Mouse (Mus musculus) hindlimb bud, embryonic 11.5 days (tissue): ENCODE data around the gene Gm4131.

Experiments used
- DNase-seq: peaks from one replicate; pipeline ENCODE4 v3.0.0-alpha.2; 2012; ENCODE audit warnings: low read depth, low spot score; ENCODE audit errors: extremely low spot score

Gene Gm4131

DNA sequence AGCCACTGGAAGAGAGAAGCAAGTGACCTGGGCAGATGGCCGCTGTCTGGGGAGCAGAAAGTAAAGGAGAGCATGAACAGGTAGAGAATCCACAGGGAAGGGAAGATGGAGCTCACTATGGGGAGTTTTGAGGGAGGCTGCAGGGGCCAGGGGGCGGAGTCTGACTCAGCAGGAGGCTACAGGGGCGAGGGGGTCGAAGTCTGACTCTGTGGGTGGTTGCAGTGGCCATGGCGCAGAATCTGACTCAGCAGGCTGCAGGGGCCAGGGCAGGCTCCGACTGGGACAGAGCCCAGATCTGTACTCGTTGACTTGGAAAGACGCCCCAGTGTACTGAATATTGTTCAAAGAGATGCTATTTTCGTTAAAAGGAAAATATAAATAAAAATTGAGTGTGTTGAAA is 101.8 kb downstream of the Gm4131 start:
- DNase-seq: no peak

DNA sequence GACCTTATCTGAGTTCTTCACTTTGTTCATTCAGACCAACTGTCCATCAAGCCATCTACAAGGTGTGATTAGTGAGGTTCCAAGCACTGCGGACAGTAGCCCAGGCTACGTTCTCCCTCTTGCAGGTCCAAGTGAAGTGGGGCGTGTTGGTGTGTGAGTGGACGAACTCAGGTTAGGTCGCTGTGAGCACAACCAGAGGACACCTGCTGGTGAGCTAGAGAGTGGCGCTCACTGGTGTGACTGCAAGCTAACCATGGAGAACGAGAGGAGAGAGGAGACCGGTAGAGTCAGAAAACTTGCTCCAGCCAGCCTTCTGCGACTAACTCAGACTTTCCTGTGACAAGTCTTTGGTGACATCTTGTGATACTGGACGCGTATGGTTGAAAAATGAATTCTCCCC is 107.2 kb downstream of the Gm4131 start:
- DNase-seq: no peak

DNA sequence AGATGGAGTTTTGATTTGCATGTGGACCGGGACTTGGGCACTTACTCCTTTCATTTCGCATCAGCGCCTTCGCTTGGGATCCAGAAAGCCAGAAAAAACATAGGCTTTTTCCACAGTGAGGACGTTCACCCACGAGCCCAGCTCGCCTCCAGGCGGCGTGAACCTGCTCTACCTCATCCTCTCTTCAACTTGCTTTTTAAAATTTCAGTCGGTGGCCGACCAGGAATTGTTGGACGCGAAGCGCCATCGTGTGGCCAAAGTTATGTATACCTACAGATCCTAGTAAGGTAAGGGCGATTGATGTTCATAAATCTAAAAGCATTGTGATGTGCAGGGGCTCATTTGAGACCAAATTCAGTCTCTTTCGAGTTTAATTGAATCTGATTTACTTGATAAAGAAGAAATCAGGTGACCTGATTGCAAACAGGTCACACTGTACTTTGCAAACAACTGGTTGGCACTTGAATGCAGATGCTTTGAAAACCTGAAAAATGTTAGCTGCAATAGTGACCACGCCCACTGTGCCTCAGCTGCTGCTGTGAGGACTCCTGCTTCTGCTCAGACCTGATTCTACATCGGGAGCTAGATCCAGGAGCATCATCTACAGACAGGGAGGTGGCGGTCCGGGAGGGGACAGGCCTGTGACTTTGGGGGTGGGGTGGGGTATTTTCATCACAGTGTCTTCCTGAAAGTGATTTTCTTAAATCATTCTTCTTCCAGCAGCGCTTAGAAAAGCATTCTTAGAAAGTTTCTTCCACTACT is 109.1 kb downstream of the Gm4131 start:
- DNase-seq: peak; percentile 71

DNA sequence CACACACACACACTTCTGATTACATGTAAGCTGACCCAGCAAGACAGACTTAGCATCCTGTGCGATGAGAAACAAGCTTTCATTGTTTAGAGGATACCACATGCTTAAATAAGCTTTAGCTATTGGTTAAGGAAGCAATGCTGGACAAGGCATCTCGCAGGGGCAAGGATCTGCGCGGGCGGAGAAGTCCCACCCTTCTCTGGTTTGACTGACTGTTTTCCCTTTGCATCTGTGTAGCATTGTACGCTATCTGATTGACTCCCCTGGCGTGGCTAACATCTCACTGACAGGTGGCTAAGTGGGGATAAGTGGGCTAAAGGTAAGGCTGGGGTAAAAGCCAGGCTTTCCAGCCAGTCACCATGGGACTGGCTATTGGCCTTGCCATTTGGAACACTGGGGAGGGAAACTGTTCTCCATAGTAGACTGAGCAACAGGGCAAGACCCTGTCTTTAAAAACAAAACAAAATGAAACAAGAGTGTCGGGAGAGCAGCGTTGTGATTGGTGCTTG is 110.4 kb downstream of the Gm4131 start, which contains the start of gene Gucy1b2:
Gene Gucy1b2 (minus strand): TSS at position 51 of the 509 bp plus-strand sequence.
- DNase-seq: no peak

DNA sequence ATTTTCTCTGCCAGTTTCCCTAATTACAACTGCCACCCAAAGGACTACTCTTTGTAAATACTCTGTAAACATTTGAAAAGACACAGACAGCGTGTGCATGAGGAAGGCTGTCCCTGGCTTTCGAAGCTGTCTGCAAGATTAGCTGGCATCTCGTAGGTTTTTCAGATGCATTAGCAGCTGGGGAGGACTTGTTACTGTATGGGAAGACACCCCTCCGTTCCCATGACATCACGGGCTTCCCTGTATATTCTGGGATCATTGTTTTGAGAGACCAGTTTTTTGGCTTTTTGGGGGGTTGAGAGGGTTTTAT is 111.2 kb downstream of the Gm4131 start:
- DNase-seq: no peak

DNA sequence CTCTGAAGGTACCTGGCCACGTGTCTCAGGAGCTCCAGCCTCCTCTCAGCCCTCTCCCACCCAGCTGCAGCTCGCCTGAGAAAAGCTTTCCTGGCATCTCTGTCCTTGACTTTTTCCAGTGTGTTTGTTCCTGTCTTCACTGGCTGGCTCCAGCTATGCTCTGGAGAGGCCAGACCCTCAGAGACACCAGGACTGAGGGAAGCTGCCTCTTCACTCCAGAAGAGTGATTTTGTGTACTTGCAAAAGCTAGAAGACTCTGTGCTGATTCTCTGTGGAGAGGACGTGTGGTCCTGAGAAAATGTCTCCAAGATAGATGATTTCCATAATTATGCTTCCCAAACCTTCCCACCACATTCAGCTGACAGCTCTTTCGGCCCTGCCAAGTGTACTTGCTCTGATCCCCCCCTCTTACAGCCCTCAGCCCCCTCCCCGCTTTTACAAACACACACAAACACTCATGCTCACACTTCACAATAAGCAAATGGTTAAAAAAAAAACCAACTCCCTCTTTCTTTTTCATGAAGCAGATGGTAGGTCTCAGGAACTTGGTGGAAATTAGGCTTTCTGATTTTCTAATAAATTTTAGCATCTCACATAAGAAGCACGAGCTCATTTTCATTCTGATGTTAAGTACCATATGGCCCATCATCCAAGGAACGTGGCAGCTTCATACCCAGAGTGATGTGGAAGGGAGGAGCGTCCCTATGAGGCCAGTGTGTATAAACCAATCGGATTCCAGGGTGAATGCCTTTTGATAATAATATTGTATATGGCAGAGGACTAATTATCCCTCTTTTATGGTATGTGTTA is 111.8 kb downstream of the Gm4131 start:
- no peak for DNase-seq

DNA sequence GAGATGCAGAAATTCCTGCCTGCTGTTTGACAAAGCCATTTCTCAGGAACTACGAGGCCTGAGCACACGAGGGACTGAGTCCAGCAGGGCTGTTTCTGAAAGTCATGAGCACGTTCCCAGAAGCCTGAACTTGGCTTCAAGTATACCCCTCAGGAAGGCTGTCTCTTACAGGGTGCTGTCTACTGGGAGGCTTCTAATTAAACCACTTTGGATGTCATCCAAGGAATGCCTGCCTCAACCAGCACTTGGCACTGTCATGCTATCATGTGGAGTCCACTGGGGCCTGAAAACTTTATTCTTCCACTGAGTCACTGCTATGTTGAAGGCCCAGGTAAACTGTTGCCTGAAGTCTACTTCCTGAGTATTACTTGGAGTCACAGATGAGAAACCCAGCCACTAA is 112.6 kb downstream of the Gm4131 start:
- no peak for DNase-seq

DNA sequence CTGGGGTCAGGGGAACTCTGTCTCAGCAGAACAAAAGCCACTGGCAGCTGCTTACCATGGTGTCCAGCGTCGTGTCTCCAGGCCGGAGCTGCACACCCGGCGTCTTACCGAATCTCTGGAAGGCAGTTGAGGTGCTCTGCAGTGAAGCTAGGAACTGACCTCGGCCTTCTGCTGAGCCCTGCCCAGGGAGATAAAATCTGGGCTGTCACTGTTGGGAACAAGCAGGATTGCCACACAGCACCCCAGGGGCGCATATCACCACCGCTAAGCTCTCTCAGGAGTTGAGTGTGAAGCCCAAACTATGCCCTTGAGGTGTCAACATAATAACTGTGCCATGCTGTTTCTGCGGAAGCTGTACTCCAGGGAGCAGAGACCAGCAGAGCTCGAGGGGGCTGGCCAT is 113.4 kb downstream of the Gm4131 start:
- no peak for DNase-seq

DNA sequence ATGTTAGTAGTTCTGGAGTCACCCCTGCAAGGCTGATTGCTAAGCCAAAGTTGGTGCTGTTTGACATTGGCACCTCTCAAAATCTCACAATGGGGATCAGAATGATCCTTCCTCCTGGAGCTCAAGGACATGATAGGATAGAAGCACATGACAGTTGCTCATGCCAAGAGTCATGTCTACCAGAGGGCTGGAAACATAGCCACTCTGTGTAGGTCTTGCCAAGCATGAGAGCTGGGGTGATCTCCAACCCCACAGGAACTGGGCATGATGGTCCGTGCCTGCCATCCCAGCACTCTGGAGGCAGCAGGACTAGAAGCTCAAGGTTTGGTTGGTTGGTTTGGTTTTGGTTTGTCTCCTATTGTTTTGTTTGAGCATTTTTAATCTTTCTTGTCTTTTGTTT is 116.0 kb downstream of the Gm4131 start:
- no peak for DNase-seq

DNA sequence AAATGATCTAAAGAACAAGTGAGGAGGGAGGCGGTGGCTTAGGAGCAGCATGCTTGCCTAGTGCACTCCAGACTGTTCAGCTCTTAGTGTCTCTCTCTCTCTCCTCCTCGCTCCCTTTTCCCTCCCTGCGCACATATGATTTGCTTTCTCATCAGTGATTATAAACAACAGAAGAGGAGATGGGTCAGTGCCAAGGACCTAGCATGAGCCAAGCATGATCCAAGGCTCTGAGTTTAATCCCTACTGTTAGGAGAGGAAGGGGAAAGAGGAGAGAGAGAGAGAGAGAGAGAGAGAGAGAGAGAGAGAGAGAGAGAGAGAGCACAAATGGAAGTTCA is 119.5 kb downstream of the Gm4131 start:
- no peak for DNase-seq

DNA sequence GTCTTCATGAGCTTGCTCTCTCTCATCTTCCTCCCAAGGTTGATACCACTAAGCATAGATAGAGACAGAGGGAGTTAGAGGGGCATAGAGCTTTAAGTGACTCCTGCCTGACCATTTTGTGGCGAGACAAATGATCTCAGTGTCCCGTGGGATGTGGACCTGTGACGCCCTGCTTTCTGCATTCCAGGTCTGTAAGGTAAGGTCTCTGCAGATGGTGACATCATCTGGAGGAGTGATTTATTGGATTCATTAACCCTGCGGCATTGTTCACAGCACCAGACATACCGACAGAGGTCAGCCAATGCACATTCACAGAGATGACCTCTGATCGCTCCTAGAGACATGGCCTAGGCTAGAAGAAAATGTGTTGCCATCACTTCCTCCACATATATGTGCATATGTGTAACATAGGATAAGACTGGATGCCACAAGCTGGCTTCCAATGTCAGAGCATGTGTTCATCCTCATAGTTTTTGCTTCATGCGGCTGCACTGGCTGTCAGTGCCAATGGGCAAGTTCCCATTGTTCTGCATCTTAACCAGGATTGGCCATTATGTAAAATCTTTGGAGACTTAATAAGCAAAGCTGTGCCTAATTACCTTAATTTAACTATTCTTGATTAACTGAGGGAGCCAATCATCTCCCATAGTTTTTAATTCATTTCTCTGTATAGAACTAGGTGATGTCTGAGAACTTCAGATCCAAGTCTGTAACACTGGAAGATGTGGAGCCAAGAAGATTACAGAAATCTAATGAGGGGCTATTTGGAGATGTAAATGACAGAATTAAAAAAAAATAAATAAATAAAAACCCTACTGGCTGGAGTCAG is 120.1 kb downstream of the Gm4131 start:
- peak; percentile 41 for DNase-seq

DNA sequence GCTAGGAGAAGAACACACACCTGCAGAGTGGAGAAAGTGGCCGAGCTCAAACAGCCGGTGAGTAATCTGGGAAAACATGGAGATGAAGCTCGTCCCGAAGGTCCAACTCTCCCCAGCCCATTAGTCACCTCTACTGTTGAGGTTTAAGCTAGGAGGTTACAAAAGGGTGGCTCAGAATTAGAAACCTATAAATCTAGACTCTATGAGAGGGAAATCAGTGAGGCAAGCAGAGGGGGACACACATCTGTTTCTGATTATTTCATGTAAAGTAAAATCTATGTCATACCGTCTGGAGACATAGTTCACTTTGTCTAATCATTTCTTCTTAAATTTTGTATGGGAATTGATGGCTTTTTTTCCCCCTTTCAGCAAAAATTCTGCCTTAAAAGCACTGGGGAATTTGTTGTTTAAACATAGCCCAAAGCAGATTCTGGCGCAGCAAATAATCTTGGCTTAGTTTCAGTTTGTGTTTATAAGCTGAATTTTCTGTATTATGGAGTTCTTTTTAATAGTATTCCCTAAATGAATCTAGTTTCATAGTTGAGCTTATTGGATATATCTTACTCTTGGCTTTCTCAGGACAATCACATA is 122.8 kb downstream of the Gm4131 start:
- DNase-seq: no peak

DNA sequence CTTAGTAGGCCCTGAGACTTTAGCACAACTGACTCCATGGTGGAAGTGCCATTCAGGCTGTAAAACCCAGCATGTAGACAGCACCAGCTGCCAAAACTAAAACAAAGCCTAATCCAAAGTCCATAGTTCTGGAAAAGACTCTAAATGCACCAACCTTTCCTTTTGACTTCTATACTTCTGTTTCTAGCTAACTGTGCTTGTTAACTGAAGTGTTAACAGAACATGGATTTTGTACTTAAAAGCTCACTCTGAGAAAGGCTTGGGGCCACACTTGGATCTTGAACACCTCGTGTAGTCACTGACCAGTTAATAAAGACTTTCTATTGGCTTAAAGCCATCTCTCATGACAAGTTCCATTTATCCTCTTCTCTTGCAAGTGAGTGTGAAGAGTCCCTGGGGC is 123.8 kb downstream of the Gm4131 start:
- DNase-seq: no peak

DNA sequence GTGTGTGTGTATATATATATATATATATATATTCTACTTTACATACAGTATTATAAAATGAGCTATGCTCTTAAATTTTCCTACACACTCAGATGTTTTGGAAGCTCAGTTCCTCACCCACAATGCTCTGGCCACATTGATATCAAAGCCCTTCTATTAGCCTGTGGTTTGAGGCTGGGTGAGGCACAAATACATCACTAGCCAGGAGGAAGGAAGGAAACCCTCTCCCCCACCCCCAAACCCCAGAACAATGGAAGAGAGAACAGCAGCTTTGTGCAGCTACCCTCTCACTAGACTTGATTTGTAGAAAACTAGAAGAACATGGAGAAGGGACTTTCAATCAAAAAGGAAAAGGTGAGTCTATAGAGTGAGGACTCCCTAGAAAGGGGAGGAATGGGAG is 126.7 kb downstream of the Gm4131 start:
- DNase-seq: no peak

DNA sequence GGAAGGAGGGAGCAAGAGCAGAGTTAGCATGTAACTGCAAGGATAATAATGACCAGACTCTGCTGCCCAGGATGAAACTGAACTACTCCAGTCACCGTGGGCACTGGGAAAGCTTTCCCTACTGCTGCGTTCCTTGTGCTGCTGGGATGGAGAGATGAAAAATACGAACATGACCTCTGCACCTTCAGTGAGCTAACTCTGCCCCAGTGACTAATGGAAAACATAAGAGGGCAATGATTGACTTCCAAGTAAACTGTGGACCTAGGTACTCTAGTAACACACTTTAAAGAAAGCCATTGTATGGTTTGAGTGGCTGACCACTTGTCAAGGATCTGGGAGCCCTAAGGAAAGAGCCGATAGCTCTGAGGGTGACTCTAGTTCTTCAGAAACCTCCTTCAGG is 128.5 kb downstream of the Gm4131 start:
- DNase-seq: no peak

DNA sequence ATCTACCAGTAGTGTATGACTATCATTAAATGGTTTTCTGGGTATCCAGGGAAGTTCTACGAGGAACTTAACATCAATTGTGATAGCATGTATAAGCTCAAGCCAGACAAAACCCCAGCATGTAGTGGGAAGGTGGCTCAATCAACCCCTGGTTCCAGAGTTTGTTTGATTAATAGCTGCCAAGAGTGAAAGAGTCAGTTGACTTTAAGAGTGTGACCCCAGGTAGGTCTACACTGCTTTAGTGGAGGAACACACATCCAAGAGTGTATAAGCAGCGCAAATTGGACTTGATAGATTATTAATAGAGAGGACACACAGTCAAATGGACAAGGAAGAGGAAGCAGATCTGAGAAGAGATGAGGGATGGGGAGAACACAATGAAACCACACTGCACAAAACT is 128.9 kb downstream of the Gm4131 start:
- DNase-seq: no peak

DNA sequence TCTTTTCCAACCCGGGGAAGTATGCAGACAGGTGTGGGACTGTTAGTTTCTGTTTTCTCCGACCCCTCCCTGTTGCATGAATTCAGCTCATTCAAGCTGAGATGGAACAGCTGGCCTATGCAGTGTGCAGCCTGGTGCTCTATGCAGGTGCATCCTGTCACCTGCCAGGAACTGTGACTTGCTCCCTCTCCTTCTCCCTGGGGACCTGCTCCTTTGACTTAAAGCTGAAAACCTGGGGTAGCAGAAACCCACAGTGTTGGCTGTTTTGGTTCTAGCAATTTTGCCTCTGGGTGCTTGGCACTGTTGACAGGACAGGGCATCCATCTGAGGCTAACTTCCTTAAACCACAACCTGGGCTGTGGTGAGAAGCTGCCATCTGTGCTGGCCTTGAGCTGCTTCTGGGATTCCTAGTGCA is 141.4 kb downstream of the Gm4131 start:
- no peak for DNase-seq

DNA sequence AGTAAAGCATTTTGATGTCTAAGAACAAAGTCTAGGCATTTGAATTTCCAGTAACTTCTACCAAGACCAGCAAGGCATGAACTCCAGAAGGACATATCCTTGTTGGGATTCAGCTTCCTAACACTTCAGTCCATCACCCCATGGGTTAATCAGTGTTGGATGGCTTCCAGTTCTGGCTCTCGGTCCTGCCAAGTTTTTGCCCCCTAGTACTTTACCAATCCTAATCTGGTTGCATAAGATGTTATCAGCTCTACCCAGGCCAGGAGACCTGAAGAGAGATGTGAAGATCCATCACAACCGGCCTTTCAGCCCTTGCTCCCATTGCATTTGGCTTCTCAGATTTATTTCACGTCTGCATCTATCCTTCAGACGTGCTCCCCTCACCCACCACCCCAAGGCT is 144.5 kb downstream of the Gm4131 start:
- DNase-seq: no peak

DNA sequence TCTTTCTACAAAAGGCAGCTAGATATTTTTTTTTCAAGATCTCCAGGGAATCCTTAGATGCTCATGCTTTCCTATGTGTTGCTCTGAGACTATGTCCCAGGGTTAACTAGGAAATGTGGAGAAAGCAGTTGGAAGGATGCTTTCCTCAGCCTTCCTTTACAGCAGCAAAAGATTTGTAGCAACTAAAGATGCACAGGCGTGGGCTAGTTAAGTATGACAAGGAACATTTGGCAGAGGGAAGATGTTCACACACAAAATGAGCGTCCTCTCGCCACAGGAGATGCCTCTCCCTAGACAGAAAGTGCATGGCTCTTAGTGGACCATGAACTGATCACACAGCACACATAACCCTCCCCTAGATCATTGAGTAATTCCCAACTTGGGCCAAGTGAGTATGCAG is 149.2 kb downstream of the Gm4131 start:
- no peak for DNase-seq

DNA sequence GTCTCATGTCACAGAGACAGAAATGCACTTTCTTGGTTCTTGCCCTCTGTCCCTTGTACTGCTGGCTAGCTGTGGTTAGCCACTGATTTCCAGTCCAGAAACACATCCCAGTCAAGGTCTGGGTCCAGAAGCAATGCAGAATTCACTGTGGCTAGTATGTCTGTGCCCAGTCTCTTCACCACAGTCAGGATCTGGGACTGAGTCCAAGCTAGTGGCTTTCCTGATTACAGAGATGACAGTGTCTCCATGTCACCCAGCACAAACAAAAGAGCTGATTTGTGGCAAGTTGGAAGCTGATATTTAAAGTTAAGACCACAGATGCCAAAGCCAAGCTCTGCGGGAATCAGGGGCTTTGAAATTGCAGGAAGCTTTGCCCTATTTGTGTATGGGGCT is 150.0 kb downstream of the Gm4131 start:
- DNase-seq: no peak

DNA sequence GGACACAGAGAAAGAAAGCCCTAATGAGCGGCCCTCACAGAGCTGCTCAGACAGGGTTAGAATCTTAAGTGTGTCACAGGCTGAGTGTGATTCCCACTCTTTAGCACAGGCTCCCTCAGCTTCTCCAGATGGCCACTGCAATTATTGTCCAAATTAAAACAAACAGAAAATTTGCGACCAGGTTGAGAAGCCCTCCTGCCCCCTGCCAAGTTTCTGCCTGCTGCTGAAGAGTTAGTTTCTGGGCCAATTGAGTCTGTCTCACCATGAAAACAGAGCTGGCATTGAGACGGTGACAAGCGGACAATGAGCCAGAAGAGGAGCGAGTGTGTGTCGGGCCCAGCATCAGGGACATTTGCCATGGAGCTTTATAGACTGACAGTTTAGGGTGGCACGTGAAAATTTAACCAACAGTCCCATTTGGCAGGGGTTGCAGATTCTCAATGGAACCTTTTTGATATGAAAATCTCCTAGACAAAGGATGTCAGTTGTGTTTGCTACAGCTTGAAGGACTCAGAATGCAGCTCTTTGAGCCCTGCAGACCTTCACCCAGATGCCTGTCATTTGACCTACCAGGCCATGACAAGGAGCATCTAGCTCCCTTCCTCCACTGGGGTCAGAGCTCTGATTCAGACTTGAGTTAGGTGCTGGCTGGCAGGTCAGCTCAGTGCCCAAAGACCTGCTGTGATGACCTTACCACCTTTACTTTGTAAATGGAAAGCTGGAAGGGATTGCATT is 150.5 kb downstream of the Gm4131 start:
- DNase-seq: no peak
